Comparison of ENCODE assay signal across 26 mouse cellular contexts in genomic region chr6:31066861-31067260, GRCm38 (mm10).
DNase-seq lines count a peak whose midpoint lies in the region; ATAC-seq and TF ChIP-seq lines count a peak whose summit lies in the region.
"Had no signal": no experiment of that assay in that cellular context is flagged by ENCODE, and none has a peak within 500 bp of the region (broad histone marks: within the 10 kb centered on the region; RNA-seq: fewer than 3 reads in every experiment).

No protein-coding gene starts in this region.

- H3K27ac ChIP-seq in stomach, postnatal 0 days (replicated peaks) = 0 out of 2 replicates have a peak overlapping the region, but pooled peaks have one; percentile 8
- no peak overlapping the region for H3K27ac ChIP-seq in hindbrain, embryonic 14.5 days
- no peak overlapping the region for H3K27ac ChIP-seq in hindbrain, embryonic 16.5 days (ENCODE audit: low read depth, low read length)
- H3K27ac ChIP-seq: embryonic facial prominence, embryonic 13.5 days; embryonic facial prominence, embryonic 15.5 days; forebrain, embryonic 13.5 days; forebrain, embryonic 15.5 days had no signal

- ATAC-seq in Patski = peak; percentile 36
- ATAC-seq in stomach, postnatal 0 days (ENCODE audit: low FRiP score, low TSS enrichment) = no peak
- no peak for ATAC-seq in hindbrain, embryonic 14.5 days (ENCODE audit: low FRiP score)
- ATAC-seq in hindbrain, embryonic 16.5 days = no peak
- ATAC-seq: CD4-positive, CD25-positive, alpha-beta regulatory T cell, adult 4 months; forebrain, embryonic 13.5 days; forebrain, embryonic 15.5 days; forebrain, postnatal 0 days had no signal

- H3K4me2 ChIP-seq in stomach, postnatal 0 days (replicated peaks; ENCODE audit: low read depth) = no peak overlapping the region
- H3K4me2 ChIP-seq in hindbrain, embryonic 14.5 days (replicated peaks) = no peak overlapping the region
- H3K4me2 ChIP-seq in hindbrain, embryonic 16.5 days (ENCODE audit: low read length) = no peak overlapping the region
- H3K4me2 ChIP-seq: embryonic facial prominence, embryonic 13.5 days; embryonic facial prominence, embryonic 15.5 days; forebrain, embryonic 13.5 days; forebrain, embryonic 15.5 days had no signal

- H3K27me3 ChIP-seq in Patski = no peaks in the 10 kb centered on the region
- H3K27me3 ChIP-seq in stomach, postnatal 0 days (ENCODE audit: control insufficient read depth, insufficient read depth, low read length) = no peaks in the 10 kb centered on the region
- H3K27me3 ChIP-seq in hindbrain, embryonic 14.5 days (ENCODE audit: control insufficient read depth, insufficient read depth, low read length) = no peaks in the 10 kb centered on the region
- no peaks in the 10 kb centered on the region for H3K27me3 ChIP-seq in hindbrain, embryonic 16.5 days (replicated peaks; ENCODE audit: control insufficient read depth, insufficient read depth, low read length)
- H3K27me3 ChIP-seq: CH12.LX; embryonic facial prominence, embryonic 13.5 days; embryonic facial prominence, embryonic 15.5 days; forebrain, embryonic 13.5 days; forebrain, embryonic 15.5 days had no signal

- peak; percentile 88 for DNase-seq in heart, adult 11 months
- no peak for DNase-seq in heart, adult 8-10 months (ENCODE audit: low spot score)
- DNase-seq in Muller cell, postnatal 12 days (ENCODE audit: inconsistent ontology term) = peak; percentile 72
- no peak for DNase-seq in Patski (ENCODE audit: low read depth, low spot score)
- no peak for DNase-seq in stomach, postnatal 0 days (ENCODE audit: low spot score)
- DNase-seq in cerebellum, postnatal 10 days = no peak
- DNase-seq in hindbrain, embryonic 14.5 days (ENCODE audit: low spot score) = no peak
- DNase-seq: adrenal gland, adult 2 months; adrenal gland, postnatal 10 days; adrenal gland, postnatal 25 days; B cell, adult 2 months; cerebellum, adult 11-12 months; cerebellum, adult 2 months; cerebellum, adult 9-10 months; cerebellum, postnatal 14 days; cerebellum, postnatal 36 days; embryo, embryonic 11 days; forebrain, postnatal 0 days had no signal

- no peak for TF ChIP-seq EP300 in stomach, postnatal 0 days (optimal IDR thresholded peaks at IDR 0.05)

- no peak for TF ChIP-seq CTCF in Patski (IDR thresholded peaks at IDR 0.05)
- TF ChIP-seq CTCF in stomach, postnatal 0 days (IDR thresholded peaks at IDR 0.05; ENCODE audit: low read depth) = no peak

- no peak overlapping the region for H3K4me3 ChIP-seq in stomach, postnatal 0 days (ENCODE audit: low read depth, low read length)
- no peak overlapping the region for H3K4me3 ChIP-seq in hindbrain, embryonic 14.5 days (replicated peaks; ENCODE audit: low read length)
- no peak overlapping the region for H3K4me3 ChIP-seq in hindbrain, embryonic 16.5 days (ENCODE audit: low read length)
- H3K4me3 ChIP-seq: embryonic facial prominence, embryonic 13.5 days; embryonic facial prominence, embryonic 15.5 days; forebrain, embryonic 13.5 days; forebrain, embryonic 15.5 days had no signal

- no peaks in the 10 kb centered on the region for H3K36me3 ChIP-seq in stomach, postnatal 0 days (ENCODE audit: control insufficient read depth, insufficient read depth, low read length)
- no peaks in the 10 kb centered on the region for H3K36me3 ChIP-seq in hindbrain, embryonic 14.5 days (replicated peaks; ENCODE audit: control insufficient read depth, insufficient read depth)
- H3K36me3 ChIP-seq in hindbrain, embryonic 16.5 days (ENCODE audit: control insufficient read depth, insufficient read depth, low read length) = no peaks in the 10 kb centered on the region
- H3K36me3 ChIP-seq: embryonic facial prominence, embryonic 13.5 days; embryonic facial prominence, embryonic 15.5 days; forebrain, embryonic 15.5 days had no signal

- POLR2A ChIA-PET in Patski (lab: Charles Lee) = interaction anchor here (0.7 to 1.3 kb wide), 2 partner anchors 11 to 26 kb away, joined by 3 read pairs; no protein-coding TSS in a partner anchor

- peaks cover 6% of the 10 kb centered on the region; the same call in 1 of the 2 replicates for H3K4me1 ChIP-seq in stomach, postnatal 0 days (replicated peaks; ENCODE audit: control insufficient read depth, insufficient read depth)
- H3K4me1 ChIP-seq in hindbrain, embryonic 14.5 days (replicated peaks; ENCODE audit: control insufficient read depth, insufficient read depth, low read length) = no peaks in the 10 kb centered on the region
- no peaks in the 10 kb centered on the region for H3K4me1 ChIP-seq in hindbrain, embryonic 16.5 days (ENCODE audit: control insufficient read depth, insufficient read depth, low read depth, low read length)
- H3K4me1 ChIP-seq: forebrain, embryonic 13.5 days; forebrain, embryonic 15.5 days had no signal

- 78% methylated on average over 5 of the region's 5 CpGs for WGBS in stomach, postnatal 0 days
- WGBS in hindbrain, embryonic 14.5 days = 92% methylated on average over 5 of the region's 5 CpGs
- 91% methylated on average over 5 of the region's 5 CpGs for WGBS in hindbrain, embryonic 16.5 days

- in situ Hi-C loops in Patski (cut with MboI; ENCODE audit: low pct_unique_long_range_greater_than_20kb) = no loop called here

- no peaks in the 10 kb centered on the region for H3K9me3 ChIP-seq in stomach, postnatal 0 days (ENCODE audit: control insufficient read depth, low read length)
- no peaks in the 10 kb centered on the region for H3K9me3 ChIP-seq in hindbrain, embryonic 14.5 days (ENCODE audit: control insufficient read depth, low read length)
- H3K9me3 ChIP-seq in hindbrain, embryonic 16.5 days (ENCODE audit: control insufficient read depth, low read length) = no peaks in the 10 kb centered on the region
- H3K9me3 ChIP-seq: embryonic facial prominence, embryonic 13.5 days; embryonic facial prominence, embryonic 15.5 days; forebrain, embryonic 13.5 days; forebrain, embryonic 15.5 days; G1E had no signal

- H3K9ac ChIP-seq in stomach, postnatal 0 days (ENCODE audit: low read length) = no peak overlapping the region
- no peak overlapping the region for H3K9ac ChIP-seq in hindbrain, embryonic 14.5 days
- no peak overlapping the region for H3K9ac ChIP-seq in hindbrain, embryonic 16.5 days (ENCODE audit: low read depth, low read length)
- H3K9ac ChIP-seq: embryonic facial prominence, embryonic 13.5 days; embryonic facial prominence, embryonic 15.5 days; forebrain, embryonic 13.5 days; forebrain, embryonic 15.5 days; forebrain, postnatal 0 days had no signal

- CTCF ChIA-PET in Patski (lab: Charles Lee) = no interaction called here

Comparison
In these comparisons a context has a peak if more than half of its experiments do, and no peak if none do; other contexts are left out.
1. DNase-seq: peak in heart, adult 11 months (single experiment) and Muller cell, postnatal 12 days (single experiment); none in heart, adult 8-10 months (single experiment), Patski (single experiment), stomach, postnatal 0 days (single experiment), cerebellum, postnatal 10 days (0 of 2) and hindbrain, embryonic 14.5 days (single experiment).